Mouse (Mus musculus): ENCODE results near the gene Mbl2. TPM values are rescaled to one million over a fixed set of nuclear protein-coding genes. Genes with fewer than 3 reads are reported as not detected.

The Mbl2 gene
- polyA plus RNA-seq, 1 experiment = not detected

GRCm38 (mm10) chr19:30287899-30288490 is 55.3 kb downstream of the Mbl2 start:
- no peak for TF ChIP-seq GATA1 (IDR thresholded peaks at IDR 0.05; ENCODE audit: low read length)

Other genes starting within 250 kb of the Mbl2 start
- not detected in 2 replicates for gene Trpd52l3, start 229.2 kb upstream of the Mbl2 start, polyA plus RNA-seq (2012)
- gene Uhrf2, start 202.4 kb upstream of the Mbl2 start, polyA plus RNA-seq (2012) = 10.8 and 14.2 TPM in 2 replicates
- gene Gldc, start 57.5 kb upstream of the Mbl2 start, polyA plus RNA-seq (2012) = not detected in 2 replicates